8 mouse cellular contexts compared by ENCODE assay signal in genomic region chr16:13921063-13921462, GRCm38 (mm10).
DNase-seq lines count a peak whose midpoint lies in the region.
"Had no signal": no experiment of that assay in that cellular context is flagged by ENCODE, and none has a peak within 500 bp of the region (broad histone marks: within the 10 kb centered on the region; RNA-seq: fewer than 3 reads in every experiment).

No protein-coding gene starts in this region.

- DNase-seq in layer of hippocampus, adult 11-12 months (ENCODE audit: low spot score), result peak; percentile 19
- no peak for DNase-seq in layer of hippocampus, adult 9-11 months
- peak; percentile 30 for DNase-seq in A20 (ENCODE audit: low read depth, low spot score)
- DNase-seq in ES-CJ7 (ENCODE audit: low read depth, low spot score), result peak; percentile 87
- peak; percentile 30 for DNase-seq in brain, adult 2 months (ENCODE audit: low read depth, low spot score)
- DNase-seq in embryo, embryonic 10 days (ENCODE audit: low spot score), result no peak
- DNase-seq in right cerebral cortex, postnatal 14 days, result no peak
- DNase-seq: cerebellum, postnatal 36 days had no signal

Comparison
In these comparisons a context has a peak if more than half of its experiments do, and no peak if none do; other contexts are left out.
1. DNase-seq: peak in layer of hippocampus, adult 11-12 months (single experiment), A20 (single experiment), ES-CJ7 (single experiment) and brain, adult 2 months (single experiment); none in layer of hippocampus, adult 9-11 months (single experiment), embryo, embryonic 10 days (single experiment) and right cerebral cortex, postnatal 14 days (single experiment).